Mouse (Mus musculus) neutrophil, adult 5-6 weeks (primary cell): ENCODE data around the gene Man2a2. TPM values are rescaled to one million over a fixed set of nuclear protein-coding genes. Genes with fewer than 3 reads are reported as not detected.

Experiments used
- ATAC-seq: fragments of 151-379, 151-347 bp; 2 replicates; pipeline ENCODE4 v1.8.0; 2017; ENCODE audit warnings: mild to moderate bottlenecking, moderate TSS enrichment; ENCODE audit not compliant: insufficient number of reproducible peaks, poor library complexity, low FRiP score, severe bottlenecking; ENCODE audit errors: extremely low read depth
- total RNA-seq: library from RNA; stranded (forward); fragments of 200-1000 nt; gene quantifications from 2 replicates; pipeline ENCODE4 v1.2.3, GENCODE M21; 2017

Man2a2 gene
- total RNA-seq, 1 experiment from 2014 or later = 46.7 TPM

DNA sequence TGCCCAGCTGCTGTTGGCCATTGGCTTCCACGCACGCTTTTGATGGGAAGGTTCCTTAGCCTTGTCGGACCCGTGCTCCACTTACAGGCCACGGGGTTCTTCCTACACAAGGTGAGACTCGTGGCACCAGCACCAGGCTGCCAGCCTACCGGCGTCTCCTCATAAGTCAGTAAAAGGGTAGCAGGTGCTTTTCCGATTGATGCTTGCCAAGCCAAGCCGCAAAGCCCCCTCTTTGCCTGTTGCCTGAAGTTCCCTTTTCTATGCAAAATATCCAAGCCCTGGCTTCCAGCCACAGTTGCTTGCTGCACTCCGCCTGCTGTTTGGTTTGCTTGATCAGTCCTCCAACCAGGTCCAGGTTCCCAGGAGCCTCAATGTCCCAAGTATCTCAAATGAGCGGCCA lies 2.7 kb upstream of the Man2a2 start:
- no peak for ATAC-seq

DNA sequence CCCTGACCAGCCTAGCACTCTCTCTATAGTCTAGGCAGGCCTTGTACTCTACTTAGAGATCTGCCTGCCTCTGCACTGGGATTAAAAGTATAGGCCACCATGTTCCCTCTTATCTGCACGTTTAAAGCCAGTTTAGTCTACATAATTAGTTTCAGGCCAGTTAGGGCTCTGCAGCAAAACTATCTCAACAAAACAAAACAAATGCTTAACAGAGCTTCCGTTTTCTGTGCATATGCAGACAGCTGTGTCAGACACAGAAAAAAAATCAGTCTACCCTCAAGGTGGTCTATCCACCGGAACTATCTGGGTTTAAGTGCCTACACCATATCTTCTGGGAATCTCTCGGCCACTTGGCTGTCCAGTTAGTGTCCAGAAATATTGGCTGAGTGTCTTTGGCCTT lies 2.2 kb upstream of the Man2a2 start:
- no peak for ATAC-seq

DNA sequence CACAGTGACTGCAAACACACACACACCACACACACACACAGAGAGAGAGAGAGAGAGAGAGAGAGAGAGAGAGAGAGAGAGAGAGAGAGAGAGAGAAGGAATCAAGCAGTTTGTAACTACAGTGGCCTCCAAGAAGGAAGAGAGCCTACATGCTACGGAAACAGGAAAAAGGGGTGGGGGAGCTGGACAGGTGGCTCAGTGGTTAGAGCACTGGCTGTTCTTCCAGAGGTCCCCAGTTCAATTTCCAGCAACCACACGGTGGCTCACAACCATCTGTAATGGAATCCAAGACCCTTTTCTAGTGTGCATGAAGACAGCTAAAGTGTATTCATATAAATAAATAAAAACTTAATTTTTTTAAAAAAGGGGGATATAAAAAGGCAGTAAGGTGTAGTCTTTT lies 1.5 kb upstream of the Man2a2 start:
- ATAC-seq = no peak

DNA sequence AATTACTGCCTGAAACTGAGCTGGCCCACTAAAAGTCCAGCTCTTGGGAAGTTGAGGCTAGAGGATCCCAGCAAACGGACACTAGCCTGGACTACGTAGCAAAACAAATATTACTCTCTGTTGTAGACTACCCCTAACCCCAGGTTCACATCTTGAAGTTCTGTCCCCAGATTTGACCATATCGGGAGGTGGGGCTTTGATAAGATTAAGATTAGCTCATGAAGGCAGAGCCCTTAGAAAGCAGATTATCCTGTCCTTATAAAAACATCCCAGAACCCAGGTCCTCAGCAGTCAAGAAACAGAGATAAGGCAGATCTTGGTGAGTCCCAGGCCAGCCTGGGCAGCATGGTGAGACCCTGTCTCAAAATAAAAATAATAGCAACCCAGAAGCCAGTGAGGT lies 991 bp upstream of the Man2a2 start:
- no peak for ATAC-seq

DNA sequence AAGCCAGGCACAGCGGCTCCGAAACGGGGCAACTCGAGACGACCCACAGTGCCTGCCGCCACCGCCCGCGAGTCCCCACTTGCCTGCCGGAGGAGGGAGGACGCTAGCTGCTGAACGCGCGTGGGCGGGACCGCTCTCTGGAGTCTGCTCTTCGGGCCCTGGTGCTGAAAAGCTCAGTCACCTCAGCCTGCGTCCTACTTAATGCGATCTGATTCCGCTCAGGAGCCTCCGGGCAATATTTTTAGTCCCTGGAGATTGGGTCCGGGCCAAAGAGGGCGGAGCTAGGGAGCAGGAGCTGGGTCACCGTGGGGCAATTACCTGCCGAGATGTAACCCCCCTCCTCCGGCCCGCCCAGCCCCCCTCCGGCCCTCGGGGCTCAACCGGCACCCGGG lies 530 bp downstream of the Man2a2 start:
- peak; percentile 39 for ATAC-seq

DNA sequence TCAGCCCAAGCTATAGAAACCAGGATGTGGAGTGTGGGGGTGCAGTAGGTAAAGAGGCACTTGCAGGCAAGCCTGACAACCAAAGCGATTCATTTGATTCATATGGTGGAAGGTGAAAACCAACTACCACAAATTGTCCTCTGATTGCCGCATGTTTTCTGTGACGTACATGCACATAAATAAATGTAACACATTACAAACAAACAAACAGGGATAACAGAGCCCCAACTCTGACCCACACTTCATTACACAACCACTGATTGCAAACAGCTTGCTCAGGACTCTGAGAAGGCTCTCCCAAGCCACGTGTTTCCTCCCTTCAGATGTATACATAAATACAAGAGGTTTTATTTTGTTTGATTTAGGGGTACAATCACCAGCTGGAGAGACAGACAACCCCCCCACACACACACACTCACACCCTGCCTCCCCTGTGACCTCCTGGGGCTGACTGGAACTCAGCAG lies 1.2 kb downstream of the Man2a2 start:
- no peak for ATAC-seq

DNA sequence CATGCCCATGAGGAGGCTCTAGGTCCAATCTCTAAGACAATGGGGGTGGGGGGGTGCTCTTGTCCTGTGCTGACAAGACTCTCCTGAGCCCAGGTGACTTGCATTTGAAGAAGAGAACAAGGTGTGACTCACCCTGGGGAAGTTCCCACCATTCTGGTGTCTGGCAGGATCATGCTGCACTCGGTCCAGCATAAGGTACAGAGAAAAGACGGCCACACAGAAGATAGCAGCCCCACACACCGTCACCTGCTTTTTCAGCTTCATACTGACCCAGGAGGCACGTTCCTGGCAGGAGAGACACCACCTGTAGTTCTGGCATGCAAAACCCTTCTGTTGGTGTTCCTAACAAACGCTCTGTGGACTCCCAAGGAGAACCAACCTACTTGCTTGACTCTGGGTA lies 1.7 kb downstream of the Man2a2 start:
- ATAC-seq = peak; percentile 24; the same call in 1 of the 2 replicates

DNA sequence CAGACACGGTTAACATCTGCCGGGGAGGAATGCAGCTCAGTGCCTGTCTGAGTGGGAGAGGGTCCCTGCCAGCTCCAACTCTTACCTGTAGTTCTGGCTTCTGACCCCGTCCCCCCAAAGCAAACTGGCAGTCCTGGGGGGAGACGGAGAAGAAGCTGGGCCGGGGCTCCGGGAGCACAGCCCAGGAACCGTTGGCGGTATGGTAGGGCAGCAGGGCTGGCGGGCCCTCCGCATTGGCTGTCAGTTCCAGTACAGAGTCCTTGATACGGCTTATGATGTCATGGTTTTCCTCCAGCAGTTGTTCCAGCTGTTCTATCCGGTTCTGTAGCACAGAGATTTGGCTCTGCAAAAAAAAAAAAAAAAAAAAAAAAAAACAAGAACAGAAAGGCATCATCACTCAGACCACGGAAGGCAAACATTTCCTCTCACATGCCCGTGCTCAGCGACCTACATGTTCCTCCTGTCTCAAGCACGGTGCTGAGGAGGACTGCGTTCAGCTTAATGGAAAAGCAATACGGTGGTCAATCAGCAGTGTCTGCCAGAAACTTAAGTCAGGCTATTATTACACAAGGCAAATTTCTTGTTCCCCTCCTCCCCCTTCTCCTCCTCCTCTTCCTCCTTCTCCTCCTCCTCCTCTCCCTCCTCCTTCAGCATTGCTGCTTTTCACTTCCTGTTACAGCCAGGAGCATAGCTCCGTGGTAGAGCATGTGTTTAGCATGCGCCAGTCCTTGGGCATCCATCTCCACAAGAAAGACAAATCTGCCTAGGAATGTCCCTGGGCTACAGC lies 2.3 kb downstream of the Man2a2 start:
- ATAC-seq = peak; percentile 21

DNA sequence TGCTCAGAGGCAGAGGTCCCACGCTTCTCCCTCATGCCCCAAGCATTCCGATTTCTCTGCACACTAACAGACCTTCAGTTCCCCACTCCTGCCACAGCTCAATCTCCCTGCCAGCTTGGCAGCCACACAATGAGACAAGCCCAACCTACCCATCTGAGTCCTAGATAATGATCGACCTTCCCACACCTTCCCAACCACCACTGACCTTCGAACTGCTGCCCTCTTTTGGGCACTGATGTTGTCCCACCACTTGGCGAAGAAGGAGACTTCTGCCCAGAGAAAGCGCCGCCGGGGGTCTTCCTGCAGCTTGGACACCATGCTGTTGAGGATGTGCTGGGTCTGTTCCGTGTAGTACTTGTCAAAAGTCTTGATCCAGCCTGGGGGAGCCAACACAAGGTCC lies 3.2 kb downstream of the Man2a2 start:
- no peak for ATAC-seq

DNA sequence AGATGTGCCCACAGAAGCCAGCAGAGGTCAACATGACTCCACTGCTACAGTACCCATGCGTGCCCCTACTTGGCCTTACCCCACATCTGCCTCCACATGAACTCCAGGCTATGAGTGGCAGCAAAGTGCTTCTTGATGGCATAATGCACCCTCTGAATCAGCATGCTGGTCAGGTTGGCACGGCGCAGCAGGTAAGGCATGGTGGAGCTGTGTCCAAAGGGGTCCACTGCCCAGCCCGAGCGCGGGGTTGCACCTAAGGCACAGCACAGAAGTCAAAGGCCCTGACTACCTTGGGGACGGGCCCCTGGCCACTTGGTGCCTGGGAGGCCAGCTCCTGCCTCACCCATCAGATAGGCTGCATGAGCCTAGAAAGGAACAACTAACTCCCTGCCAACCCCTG lies 3.9 kb downstream of the Man2a2 start:
- no peak for ATAC-seq

DNA sequence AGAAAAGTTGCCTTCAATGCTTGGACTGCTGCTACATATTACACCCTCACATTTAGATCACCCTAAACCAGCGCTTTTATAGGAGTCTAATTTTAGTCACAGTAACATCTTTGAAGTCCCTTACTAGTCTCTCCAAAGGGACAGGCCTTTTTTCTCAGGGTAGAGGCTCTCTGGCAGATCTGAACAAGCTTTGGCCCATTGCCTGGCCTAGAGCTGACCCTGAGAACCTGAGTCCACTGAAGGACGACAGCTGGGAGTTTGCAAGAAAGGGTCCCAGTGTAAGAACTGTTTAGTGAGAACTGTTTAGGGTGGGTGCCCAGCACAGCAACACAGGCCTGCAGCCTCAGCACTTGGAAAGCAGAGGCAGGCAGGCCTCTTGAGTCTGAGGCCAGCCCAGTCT lies 5.4 kb downstream of the Man2a2 start:
- no peak for ATAC-seq

DNA sequence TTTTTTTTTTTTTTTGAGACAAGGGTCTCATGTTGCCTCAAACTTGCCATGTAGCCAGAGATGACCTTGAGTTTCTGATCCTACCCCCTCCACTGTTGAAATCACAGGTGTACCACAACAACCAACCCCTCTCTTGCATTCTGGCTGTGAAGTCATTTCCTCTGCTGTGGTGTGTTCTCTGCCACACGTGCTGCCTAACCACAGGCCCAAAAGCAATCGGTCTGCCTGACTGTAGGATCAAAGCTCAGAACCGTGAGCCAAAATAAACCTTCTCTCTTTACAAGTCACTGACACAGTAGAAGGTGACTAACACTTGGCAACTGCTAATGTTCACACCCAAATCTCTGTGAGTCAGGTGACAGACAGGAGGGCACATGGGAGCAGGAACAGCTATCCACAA lies 10.7 kb downstream of the Man2a2 start:
- ATAC-seq = no peak

DNA sequence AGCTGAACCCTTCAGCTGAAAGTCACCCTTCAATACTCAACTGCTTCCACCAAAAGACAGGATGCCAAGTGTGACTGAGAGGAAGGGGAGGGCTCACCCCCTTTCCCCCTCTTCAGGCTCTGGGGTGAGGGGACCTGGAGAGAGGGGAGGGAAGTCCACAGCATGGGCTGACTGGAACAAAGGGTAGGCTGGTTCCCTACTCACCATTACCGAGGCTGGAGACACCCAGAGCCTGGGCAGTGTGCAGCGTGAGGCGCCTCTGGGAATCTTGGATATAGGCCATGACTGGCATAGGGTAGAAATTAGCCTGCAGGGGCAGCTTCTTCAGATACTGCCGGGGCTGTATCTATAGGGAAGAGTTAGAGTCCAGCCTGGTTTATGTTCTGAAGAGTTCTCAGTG lies 13.1 kb downstream of the Man2a2 start:
- no peak for ATAC-seq

DNA sequence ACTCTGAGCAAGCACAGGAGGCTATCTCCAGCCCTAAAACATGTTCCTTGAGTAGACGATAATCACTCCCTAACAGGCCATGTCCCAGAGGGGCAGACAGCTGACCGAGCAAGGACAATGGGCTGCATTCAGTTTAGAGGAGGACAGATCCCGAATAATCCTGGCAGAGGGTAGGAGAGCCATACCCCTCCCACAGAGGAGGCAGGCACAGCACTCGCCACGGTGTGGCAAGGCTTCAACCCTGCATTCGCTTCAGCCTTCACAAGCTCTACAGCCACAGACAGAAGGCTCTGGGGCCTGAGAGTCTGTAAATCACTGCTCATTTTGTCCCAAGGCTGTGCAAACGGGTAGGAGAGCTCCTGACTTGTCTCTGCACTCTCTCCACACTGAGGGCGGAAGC lies 14.0 kb downstream of the Man2a2 start:
- no peak for ATAC-seq

DNA sequence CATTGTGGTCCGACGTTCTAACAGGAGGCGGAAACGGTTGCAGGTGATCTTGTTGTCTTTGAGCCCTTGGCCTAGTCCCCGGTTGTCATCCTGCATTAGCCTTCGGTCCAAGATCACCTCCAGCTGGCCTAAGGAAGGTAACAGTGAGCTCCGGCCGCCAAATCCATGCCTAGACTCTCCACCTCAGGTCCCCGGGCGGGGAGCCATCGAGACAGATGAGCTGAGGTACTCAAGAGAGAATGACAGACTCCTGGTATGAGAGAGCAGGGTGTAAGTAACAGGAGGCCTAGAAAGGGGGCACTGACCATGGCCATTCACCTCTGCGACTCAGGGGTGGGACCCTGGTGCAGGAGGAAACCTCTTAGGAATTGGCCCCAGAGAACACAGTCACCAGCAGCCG lies 14.8 kb downstream of the Man2a2 start:
- ATAC-seq = no peak

DNA sequence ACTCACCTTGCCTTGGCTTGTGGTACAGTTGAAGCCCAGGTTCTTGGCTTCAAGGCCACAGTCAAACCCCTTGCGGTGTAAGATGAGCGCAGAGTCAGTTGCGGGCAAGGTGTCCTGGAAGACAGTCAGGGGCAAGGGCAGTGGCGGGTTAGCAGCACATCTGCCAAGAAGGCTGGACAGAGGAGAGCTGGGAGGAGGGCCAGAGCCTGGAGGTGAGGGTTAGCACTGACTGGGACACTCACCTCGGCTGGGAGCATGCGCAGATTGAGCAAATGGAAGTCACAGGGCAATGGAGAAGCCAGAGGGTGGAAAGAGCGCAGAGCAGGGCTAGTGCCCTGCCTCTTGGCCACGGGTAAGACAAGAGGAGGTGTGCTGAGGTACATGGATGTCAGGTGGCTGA lies 18.3 kb downstream of the Man2a2 start:
- ATAC-seq = no peak

DNA sequence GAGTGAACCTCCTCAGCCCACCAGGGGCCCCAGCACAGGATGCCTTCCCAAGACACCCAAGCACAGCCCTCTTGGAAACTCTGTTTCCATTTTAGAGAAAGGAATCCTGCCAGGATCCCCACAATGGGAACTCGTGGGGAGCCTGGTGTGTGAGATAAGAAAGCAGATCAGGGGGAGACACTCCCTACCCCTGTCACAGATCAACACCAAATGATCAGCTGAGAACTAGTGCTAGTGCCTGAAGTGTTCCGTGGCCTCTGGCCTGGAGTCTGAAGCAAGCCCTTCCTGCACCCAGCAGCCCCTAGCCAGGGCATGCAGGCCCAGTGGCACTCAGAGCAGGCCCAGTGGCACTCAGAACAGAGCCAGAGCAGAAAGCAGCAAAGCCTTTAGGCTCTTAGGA lies 20.4 kb downstream of the Man2a2 start:
- no peak for ATAC-seq

DNA sequence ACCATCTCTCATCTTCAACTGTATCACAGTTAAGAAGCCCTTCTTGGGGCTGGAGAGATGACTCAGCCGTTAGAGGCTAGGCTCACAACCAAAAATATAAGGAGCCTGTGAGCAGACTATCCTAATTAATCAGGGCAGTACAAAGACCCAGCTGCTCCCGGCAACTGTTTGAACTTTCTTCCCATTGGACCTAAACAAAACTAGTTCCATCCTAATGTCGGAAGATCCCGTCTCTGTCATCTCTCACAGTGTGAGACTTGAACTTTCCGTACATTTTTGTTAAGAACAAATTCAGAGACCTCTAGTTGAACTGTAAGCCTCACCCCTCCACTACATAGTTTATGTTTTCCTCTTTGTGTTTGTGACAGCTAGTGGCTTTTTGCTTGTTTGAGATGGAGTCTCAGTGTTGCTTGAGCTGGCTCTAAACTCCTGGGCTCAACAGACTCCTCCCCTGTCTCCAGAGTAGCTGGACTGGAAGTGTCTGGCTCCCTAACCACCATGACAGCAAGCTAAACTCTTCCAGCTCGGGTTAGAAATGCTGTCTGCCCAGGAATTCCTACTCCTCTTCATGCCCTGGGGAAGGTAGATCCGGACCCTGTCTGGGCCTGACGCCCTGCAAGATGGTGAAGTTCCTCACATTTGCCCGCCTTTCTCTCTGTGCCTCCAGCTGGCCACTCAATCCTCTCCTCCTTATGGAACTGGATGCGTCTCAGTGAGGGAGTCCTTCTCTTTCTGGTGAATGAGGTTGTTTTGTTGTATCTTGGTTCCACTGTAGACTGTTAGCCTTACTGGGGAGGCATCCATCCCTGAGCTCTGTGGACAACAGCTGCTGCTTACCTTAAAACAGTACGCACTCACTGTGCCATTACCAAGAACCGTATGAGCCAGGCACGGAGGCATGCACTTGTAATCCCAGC lies 23.2 kb downstream of the Man2a2 start:
- no peak for ATAC-seq

DNA sequence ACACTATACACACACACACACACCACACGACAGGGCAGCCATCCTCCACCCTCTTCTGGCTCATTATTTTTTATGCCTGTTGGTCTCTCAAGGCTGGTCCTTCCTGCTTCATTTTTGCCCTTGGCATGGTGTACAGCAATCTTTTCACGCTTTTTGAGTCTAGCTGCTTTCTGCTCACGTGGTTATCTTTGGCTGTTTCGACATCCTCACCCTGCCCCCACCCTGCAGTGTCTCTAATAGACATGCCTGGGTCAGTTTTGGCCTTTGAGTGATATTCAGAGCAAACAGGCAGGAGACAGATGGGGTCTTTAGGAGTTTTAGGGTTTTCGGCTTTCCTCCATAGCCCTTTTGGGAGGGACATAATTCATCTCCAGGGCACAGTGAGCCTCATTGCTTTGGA lies 24.3 kb downstream of the Man2a2 start:
- ATAC-seq = no peak

DNA sequence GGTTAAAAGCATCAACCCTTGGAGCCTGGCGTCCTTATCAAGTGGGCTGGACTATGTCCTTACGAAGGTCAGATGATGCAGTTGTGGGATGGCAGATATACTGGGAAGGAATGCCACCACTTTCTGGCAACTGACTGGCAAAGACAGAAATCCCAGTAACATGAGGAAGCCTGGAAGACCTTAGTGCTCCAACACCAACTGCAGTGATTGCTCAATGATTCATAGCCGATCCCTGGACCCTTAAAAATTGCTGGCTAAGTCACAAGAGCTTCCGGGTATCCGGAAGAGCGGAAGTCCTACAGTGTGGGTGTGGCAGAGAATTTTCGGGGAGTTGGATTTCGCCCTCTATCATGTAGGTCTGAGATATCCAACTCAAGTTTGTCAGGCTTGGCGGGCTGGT lies 25.0 kb downstream of the Man2a2 start:
- no peak for ATAC-seq
